Mouse (Mus musculus): ENCODE data around the gene Gab2.

DNA sequence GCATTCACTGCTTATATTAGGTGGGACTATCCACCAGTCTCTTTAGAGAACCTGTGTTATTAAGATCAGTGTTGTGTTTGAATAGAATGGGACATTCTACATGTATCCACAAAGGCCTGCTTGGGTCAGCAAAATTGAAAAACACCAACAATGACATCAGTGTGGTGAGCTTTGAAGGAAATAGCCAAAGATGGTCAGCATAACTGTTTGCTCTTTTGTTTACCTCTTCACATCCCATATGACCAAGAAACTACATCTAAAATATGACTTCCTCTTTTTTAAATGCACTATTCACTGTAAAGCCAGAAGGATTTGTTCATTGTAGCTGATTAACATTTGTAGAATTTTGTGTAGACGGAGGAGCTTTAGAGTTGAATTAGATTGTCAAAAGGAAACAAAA is 82.9 kb downstream of the Gab2 start:
- no peak for TF ChIP-seq MAX (IDR thresholded peaks at IDR 0.05)
- TF ChIP-seq CTCF (IDR thresholded peaks at IDR 0.05; ENCODE audit: control insufficient read depth, insufficient read depth, insufficient read length), result no peak
- no peak for TF ChIP-seq MYOD1 (IDR thresholded peaks at IDR 0.05; ENCODE audit: control insufficient read depth, insufficient read length, low read depth)
- TF ChIP-seq USF1 (IDR thresholded peaks at IDR 0.05; ENCODE audit: low read depth), result no peak
- no peak for TF ChIP-seq CEBPB (IDR thresholded peaks at IDR 0.05; ENCODE audit: low read depth)
- TF ChIP-seq MYOG (IDR thresholded peaks at IDR 0.05; ENCODE audit: control insufficient read depth, extremely low read depth, insufficient read length), result no peak
- no peak for TF ChIP-seq FOSL1 (IDR thresholded peaks at IDR 0.05; ENCODE audit: insufficient read depth, low read length, poor library complexity, severe bottlenecking)

Measured in C2C12 (cell line).